Mouse (Mus musculus) c-Kit-positive CD71-positive TER-119-positive erythroid progenitor cells, embryonic 14.5 days (primary cell): ENCODE measurements around the gene Ptcd2.

Experiments used
- DNase-seq: peaks from one replicate; pipeline ENCODE4 v3.0.0-alpha.2; 2013; ENCODE audit warnings: low spot score

The Ptcd2 gene

DNA sequence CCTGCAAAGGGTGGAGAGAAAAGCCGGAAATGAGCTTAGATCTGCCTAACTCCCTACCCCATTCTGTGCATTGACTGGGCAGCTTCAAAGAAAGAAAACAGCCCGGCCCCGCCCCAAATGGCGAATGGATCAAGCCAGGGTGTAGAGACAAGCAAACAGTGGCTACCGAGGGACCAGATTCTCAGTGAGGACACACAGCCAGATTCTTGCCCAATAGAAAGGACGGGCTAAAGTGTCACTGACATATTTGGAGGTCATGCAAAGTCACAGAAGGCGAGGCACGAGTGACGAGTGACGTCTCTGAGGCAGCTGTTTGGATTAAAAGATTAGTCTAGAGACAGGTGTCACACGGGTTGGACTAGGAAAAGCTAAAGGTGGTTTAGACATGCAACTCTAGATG, 40.1 kb downstream of the Ptcd2 start:
- no peak for DNase-seq

GRCm38 (mm10) chr13:99303846-99304245, 40.7 kb downstream of the Ptcd2 start:
- DNase-seq, result no peak

- DNase-seq, result no peak
Observed at GRCm38 (mm10) chr13:99299921-99300320, 44.6 kb downstream of the Ptcd2 start.

DNA sequence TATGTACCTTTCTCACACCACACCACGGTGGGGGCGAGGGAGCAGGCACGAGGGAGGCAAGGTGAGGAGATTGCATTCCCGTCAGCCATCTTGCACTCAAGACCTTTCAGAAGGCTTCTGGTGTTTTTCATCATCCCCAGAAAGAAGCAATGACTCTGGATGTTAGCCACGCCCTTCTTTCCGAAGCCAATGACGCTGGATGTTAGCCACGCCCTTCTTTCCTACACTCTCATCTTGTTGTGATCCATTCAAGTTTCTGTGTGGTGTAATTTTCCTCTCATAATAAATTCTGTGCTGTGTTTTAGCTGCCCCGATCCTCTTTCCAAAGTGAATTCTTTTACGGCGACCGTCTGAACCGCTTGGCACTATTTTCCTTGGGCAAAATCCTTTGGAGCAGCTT, 50.3 kb downstream of the Ptcd2 start:
- DNase-seq, result no peak

GRCm38 (mm10) chr13:99290766-99291165, 53.7 kb downstream of the Ptcd2 start:
- DNase-seq, result no peak

DNA sequence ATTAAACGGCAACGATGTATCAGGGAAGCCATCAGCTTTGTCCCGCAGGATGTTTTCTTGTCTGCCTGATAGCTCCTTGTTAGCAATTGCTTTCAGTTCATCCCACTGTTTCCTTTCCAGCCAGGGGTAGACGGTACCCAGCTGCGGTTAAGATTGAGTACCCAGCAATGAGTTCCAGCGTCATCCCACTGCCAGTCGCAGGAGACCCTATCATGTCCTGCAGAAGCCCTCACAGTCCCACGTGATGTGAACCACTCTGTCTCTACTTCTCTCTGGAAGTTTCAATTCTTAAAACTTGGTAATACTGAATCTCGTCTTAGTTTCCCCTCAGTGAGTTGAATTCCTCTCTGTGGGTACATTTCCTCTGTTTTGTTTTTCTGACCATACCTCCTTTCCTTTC, 56.7 kb downstream of the Ptcd2 start:
- DNase-seq, result no peak

DNA sequence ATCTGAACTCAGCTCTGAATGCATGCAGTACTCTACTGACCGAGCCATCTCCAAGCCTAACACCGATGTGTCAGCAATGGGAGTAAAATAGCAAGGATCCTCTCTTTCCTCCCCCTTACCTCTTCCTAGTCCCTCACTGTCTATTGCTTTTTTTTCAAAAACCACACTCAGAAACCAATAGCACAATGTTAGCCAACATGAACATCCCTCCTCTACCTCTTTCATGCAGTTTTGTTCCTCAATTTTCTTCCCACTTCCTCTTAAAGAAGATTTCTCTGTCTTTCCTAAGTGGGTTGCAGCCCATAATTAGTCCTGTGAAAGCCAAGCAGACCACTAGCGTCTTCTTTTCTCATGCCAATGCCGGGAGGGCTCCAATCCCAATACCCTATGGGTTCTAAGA, 57.3 kb downstream of the Ptcd2 start:
- DNase-seq, result no peak

DNA sequence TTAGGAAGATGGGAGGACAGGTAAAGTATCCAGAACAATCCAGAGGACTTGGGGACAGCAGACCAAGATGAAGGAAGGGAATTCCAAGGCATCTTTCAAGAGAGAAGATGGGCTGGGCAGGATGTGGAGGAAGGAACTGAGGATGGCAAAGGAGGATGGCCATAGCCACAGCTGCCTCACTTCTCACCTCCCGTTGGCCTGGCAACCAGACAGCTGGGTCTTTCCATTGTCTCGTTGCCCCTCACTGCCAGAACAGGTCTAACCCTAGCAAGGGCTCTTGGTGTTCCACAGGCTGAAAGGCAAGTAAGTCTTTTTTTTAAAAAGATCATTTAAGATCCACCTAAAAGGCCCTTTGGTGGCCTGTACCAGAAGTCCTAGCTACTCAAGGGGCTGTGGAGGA, 59.3 kb downstream of the Ptcd2 start:
- no peak for DNase-seq

GRCm38 (mm10) chr13:99284400-99285160, 59.9 kb downstream of the Ptcd2 start:
- DNase-seq, result no peak

GRCm38 (mm10) chr13:99283916-99284315, 60.6 kb downstream of the Ptcd2 start:
- DNase-seq, result no peak

- DNase-seq, result no peak
Observed at GRCm38 (mm10) chr13:99282961-99283360, 61.5 kb downstream of the Ptcd2 start.

DNA sequence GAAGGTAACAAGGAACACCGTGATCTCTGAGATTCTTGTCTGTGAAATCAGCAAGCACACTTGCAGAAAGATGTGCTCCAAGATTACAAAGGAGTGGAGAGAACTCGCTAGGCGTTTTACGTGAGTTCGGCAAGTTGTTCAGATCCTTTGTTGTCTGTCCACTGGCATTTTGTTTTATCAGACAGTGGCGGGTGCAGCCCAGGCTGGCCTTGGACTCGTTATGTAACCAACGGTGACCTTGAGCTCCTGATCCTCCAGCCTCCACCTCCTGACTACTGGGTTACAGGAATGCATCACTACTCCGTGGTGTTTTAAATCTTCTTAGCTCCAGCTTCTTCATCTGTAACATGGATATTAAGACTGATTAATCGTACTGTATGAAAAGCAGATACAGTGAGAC, 65.2 kb downstream of the Ptcd2 start:
- DNase-seq, result no peak

- DNase-seq, result no peak
Observed at GRCm38 (mm10) chr13:99278511-99278910, 66.0 kb downstream of the Ptcd2 start.

DNA sequence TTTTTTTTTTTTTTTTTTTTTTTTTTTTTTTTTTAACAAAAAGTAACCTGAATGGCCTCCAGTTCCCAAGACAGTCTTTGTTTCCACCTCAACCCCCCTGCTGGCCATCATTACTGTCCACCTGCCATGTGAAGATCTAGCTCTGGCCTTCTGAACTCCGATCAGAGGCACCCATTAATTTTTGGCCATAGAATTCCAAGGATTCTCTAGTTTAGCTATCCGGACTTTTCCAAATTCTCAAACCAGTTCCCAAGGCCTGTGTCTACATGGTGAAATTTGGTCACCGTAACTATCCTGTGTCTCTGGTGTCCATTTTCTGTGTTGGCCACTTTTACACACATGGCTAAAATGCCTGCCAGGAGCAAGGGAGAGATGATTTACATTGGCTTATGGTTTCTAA, 67.0 kb downstream of the Ptcd2 start:
- no peak for DNase-seq

- DNase-seq, result no peak
Observed at GRCm38 (mm10) chr13:99272046-99272445, 72.5 kb downstream of the Ptcd2 start.
